Mouse (Mus musculus): ENCODE measurements around the gene Stk11.

Gene Stk11

DNA sequence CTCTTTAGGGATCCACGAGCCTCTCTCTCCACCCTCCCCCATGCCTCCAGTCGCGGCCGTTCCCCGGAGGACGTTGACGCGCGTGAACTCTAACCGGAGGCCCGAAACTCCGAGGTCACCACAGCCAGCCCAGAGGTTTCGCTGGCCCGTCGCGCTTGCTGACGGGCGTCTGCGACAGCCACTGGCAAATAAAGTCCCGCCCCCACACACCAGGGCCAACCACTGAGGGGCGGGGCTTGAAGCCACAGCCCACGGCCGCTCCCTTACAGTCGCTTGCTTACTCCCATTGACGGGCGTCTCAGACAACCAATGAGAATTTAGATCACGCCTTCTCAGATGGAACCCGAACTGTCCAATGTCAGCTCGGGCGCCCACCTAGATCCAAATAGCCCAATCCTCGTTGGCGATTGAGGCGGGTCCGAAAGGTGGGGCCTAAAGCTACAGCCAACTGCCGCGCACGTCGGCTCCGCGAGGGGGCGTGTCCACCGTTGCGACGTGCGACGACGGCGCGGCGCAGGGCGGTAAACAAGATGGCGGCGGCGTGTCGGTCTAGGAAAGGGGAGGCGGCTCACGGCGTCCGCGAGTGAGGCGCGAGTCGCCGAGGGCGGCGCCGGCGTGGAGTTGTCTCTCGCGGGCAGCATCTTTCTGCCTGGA lies at the start of gene Stk11:
Gene Stk11, plus strand, starts transcription at position 514 of the 654 bp plus-strand sequence.
- peak; percentile 99 to 100 for DNase-seq (ENCODE audit: low spot score in 2 of 2)

DNA sequence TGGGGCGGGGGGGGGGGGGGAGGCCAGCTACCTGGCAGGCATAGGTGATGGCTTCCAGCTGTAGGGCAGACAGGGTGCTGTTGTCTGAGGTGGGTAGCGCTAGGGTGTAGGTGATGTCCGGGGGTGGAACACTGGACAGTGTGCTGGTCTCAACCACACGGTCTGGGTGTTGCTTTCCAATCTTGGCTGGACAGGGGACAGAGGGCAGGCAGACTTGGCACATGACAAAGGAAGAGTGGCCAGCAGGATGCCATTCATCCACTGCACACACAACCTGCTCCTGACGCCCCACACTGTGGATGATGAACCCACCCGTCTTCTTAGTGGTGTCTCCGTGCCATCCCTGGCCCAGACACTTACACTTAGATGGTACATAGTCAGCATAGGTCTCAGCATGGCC lies 46.4 kb upstream of the Stk11 start:
- no peak for DNase-seq (ENCODE audit: low spot score in 2 of 2)

DNA sequence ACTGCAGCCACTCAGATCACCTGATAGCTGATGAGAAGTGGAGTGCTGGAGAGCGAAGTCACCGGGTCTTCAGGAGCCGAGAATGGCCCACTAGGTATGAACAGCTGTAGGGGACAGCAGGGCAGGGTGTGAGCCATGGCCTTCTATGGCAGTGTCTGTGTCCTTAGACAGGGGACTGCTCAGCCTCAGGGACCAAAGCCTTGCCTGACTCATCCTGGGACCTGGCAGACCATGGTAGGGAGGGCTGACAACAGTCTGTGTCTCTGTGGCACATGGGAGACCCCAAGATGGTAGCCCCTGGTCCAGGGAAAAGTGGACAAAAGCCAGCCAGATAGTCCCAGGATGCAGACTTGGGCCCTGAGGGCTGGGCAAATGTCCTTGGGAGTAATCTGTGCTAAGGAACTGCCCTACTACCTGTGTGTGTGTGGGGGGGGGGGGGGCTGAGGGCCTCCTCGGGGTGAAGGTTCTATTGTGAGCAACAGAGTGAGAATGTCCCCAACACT lies 45.6 kb upstream of the Stk11 start:
- no peak for DNase-seq (ENCODE audit: low spot score in 2 of 2)

DNA sequence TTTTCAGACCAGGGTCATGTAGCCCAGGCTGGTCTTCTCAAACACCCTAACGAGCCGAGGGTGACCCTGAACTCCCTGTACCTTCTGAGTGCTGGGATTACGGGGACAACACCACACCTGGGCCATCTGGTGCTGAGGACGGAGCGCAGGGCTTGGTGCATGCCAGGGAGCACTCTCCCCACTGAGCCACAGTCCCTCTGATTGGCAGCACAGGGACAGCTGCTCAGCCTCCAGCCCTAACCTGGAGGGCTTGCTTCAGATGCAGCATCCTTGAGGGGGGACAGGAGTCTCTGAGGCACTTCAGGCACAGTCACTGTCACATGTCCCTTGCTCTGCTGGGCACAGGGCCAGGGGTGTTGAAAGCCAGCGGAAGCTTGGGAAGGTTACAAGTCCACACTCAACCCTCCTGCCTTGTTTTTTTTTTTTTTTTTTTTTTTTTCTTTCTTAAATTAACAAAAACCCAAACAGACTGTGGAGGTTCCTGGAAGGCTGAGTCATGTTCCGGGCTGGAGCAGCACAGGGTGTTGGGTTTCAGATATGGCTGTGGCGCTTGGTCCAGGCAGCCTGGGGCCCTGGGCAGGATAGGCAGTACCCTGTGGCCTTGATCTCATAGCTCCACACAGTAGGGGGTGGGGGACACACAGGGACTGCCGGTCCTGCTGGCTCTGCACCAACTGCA lies 44.6 kb upstream of the Stk11 start:
- DNase-seq (ENCODE audit: low spot score in 2 of 2), result peak; percentile 74 to 75

DNA sequence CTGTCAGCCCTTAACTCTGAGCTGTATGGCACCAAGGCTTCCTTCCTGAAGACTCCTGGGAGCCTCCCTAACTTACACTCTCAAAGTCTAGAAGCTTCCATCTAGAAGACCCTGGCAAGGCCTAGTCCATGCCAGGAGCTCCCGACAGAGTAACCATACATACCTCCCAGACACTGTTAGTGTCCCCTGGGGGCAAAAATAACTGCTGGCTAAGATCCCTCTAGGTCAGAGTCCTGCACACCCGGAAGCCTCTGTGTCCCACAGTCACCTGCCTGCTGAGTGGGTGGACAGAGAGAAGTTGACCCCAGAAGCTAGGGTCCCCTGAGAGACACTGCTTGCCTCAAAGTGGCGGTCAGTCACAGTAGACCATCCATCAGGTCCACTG lies 44.1 kb upstream of the Stk11 start:
- no peak for DNase-seq (ENCODE audit: low spot score in 2 of 2)

DNA sequence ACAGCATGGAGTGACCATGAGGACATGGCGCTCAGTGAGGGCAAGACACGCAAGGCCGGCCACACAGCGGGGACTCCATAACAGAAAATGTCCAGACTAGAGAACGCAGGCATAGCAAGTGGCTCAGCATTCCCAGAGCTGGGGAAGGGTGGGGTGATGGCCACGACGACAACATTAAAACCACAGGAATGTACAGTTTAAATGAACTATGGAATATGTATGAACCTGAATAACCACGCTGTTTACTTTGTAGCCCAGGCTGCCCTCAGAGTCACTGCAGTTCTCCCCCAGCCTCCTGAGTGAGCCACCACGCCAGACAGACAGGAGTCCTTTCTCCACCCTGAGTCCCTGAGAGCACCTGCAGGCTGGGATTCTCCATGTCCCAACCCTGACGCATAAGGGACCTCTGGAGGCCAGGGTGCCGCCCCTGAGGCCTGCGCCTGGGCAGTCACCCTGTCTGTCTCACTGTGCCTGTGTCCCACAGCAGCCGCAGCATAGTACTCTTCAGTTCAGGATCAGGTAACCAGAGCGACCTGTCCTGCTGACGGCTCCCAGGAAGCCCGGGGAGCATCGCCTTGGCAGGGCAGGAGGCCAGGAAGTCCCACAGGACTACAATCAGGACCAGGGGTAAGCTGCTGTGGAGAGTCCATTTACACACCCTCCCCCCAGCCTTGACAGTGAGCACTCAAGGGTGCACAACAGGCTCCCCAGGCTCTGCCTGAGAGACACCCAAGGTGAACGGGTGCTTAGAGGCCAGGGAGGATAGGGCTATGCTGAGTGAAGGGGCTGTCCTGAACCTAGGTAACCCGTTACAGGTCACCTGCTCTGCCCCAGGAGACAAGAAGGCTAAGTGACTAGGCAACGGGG lies 42.7 kb upstream of the Stk11 start:
- DNase-seq (ENCODE audit: low spot score in 2 of 2), result no peak

DNA sequence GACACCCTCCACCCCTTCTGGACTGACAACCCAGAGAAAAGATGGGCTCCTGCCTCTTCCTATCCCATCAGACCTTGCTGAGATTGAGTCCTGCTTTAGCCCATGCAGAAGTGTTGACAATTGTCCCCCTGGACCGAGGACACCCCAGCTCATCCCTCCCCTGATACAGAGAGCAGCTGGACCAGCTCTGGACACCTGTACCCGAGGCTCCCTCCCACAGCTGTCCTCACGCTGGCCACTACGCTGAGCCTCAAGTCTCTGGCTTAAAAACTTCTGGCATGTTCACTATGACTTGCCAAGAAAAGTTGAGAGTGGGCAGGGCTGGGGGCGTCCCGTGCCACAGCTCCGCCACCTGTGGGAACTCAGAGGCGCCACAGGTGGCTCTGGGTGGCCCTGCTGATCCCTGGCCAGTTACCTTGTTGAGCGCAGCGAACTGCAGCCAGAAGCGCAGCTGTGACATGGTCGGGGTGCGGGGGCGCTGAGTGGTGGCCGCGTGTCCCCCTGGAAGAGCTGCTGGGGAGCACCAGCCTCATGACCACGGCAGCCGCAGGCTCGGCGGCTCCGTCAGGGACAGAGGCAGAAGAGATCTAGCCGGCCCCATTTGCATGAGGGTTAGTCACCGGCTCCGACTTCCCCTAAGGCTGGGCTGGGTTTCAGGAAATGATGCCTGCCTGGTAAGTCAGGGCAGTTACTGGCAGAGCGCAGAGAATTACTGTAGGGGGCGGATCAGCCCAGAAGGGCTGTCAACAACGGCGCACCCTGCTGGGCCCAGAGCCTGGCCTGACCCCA lies 40.6 kb upstream of the Stk11 start:
- DNase-seq (ENCODE audit: low spot score in 2 of 2), result peak; percentile 70 to 77

DNA sequence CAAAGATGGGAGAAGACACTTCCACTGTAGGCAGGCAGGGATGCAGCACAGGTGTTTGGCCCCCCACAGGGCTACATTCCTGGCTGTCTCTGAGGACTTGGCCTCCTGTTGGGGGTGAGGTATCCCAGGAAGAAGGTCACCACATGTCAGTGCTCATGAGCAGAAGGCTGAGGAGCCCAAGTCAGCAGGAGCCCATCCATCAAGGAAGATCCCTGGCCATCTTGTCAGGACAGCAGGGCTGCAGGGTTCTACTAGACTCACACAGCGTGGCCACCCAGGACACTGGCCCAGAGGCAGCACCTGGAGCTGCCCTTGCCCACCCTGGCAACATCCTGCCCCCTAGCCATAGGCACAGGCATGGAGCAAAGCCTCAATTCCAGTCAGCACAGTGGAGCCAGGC lies 39.7 kb upstream of the Stk11 start:
- no peak for DNase-seq (ENCODE audit: low spot score in 2 of 2)

DNA sequence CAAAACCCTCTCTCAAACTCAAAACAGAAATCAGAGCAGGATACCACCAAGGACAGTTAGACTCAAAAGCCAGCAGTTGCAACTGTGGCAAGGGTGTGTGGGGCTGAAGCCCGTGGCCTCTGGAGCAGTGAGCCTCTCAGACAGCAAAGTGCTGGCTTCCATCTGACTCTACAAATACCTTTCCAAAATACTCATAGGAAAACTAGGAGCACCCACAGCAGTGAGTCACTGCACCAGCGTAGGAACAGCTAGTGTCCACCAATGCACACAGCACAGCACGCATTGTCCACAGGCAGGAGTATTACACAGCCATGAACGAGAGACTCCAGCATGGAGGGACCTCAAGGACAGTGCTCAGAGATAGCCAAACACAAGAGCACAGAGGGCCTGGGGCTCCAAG lies 39.2 kb upstream of the Stk11 start:
- no peak for DNase-seq (ENCODE audit: low spot score in 2 of 2)

DNA sequence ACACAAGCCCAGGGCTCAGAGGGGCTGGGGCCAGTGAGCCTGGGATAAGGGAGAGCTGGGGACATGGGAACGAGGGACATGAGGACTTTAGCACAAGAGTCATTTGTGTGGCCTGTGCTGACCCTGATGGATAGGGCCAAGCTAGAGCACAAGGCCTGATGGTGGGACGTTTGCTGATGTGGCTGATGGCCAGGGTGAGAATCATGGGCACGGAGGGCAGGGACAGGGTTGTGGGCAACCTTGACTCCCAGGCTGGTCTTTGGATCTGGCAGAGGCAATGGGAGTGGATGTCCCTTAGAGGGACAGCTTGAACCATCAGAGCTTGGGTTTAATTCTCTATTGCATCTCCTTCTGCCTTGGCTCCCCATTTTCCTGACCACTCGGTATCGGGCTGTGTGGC lies 38.3 kb upstream of the Stk11 start:
- no peak for DNase-seq (ENCODE audit: low spot score in 2 of 2)

DNA sequence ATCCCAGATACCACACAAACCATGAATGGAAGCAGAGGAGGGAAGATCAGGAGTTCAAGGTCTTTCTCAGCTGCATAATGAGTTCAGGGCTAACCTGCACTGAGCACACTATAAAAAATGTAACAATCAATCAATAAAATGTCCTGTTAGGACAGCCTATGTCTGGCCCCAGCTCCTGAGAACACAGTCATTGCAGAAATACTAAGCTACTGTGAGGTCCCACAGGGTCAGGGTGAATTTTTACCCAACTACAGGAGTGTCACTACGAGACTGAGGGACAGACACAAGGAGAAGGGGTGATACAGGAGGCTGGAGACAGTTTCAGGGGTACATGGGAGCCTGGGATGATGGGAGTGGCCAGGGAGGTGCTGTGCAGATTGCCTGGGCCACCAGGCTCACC lies 37.2 kb upstream of the Stk11 start:
- DNase-seq (ENCODE audit: low spot score in 2 of 2), result no peak

DNA sequence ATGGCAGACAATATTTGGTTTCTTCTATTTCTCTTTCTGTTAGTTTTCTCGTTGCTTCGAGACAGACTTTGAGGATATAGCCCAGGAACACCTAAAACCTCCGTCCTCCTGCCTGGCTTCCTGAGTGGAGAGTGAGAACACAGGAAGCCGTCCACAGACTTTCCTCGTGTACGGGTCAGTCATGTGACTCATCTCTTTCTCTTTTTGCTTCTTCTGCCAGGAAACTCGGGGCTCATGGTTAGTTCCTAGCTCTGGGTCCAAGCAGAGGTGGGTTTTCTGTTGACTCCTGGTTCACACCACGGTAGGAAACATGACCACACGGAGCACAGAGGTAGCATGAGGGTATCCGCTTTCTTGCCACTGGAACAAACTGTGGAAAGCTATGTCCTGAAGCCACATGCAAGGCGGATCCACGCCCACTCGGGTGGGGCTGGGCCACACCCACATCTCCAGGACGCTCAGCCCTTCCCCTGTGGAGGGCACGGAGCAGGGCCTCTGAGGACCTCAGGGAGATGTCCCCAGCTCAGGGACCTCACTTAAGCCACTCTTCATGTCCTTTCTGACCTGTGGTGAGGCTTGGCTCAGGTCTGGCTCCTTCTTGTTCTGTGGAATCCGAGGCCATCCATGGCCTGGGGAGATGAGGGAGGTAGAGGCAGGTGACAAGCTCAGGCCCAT lies 35.1 kb upstream of the Stk11 start:
- no peak for DNase-seq (ENCODE audit: low spot score in 2 of 2)

DNA sequence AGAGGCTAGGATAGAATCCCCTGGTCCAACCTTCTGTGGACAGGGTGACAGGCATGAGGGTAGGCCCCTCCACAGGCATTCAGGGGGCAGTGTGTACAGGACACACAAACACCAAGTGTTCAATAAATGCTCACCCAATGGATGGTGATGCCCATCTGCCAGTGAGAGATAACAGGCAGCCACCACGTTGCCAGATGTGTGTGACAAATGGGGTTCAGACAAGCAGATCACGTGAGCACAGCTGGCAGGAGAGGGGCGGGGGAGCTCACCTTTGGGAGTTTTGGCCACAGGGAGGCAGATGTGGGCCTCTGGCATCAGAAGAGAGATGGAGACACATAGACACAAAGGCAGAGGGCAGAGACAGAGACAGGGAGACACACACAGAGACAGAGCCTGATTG lies 34.5 kb upstream of the Stk11 start:
- DNase-seq (ENCODE audit: low spot score in 2 of 2), result no peak

DNA sequence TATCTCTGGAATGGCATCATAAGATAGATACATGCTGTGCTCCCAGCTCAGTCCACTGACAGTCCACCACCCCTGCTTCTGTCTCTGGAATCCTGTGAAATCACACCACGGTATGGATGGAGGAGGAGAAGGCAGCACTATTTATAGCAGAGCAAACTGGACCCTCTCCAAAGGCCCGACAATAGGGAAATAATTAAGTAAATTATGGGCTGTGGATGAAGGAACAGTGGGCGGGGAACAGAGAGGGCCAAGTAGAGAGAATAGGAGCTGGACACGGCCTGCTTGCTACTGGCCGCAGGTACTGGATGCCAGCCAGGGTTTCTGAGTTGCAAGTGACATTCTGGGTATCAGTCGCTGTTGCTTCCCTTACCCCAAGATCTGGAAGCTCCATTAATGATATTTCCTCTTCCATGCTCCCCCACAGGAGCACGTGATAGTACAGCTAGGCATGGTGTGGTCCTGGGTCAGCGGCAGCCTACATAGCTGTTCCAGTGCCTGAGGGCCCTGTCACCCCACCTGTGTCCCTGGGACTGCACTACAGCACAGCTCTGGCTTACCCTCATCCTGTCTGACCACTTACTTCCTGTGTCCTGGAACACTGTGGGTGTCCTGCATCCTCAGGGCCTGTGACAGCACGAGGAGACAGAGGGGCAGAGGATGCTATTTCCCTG lies 30.7 kb upstream of the Stk11 start:
- DNase-seq (ENCODE audit: low spot score in 2 of 2), result no peak

DNA sequence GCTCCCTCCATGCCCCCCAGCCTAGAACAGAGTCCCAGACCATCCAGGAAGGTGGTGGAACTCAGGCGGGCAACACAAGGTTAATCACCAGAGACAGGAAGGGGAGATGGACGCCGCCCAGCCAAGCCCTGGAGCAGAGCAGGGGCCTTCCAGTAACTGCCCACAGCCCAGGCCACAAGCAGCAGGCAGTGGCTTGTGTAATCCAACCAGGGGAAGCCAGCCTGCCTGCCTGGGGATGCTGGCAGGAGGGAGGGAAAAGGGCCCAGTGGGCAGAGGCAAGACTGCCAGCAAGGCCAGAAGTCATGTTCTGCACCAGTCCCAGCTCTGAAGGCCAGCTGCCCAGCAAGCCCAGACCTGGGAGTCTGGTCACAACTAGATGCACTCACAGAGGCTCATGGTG lies 28.8 kb upstream of the Stk11 start:
- DNase-seq (ENCODE audit: low spot score in 2 of 2), result no peak

DNA sequence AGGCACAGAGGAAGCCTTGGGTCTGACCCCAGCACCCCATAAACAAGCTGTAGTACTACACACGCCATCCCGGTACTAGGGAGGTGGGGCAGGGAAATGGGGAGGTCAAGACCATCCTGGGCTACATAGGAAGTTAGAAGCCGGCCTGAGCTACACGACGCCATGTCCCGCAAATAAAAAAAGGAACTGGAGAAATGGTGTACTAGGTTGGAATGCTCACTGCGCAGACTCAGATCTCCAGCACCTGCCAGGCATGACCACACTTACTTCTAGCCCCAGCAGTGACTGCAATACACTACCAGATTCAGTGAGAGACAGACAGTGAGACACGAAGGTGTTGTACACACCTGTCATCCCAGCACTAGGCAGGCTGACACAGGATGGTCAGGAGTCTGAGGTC lies 28.1 kb upstream of the Stk11 start:
- no peak for DNase-seq (ENCODE audit: low spot score in 2 of 2)

DNA sequence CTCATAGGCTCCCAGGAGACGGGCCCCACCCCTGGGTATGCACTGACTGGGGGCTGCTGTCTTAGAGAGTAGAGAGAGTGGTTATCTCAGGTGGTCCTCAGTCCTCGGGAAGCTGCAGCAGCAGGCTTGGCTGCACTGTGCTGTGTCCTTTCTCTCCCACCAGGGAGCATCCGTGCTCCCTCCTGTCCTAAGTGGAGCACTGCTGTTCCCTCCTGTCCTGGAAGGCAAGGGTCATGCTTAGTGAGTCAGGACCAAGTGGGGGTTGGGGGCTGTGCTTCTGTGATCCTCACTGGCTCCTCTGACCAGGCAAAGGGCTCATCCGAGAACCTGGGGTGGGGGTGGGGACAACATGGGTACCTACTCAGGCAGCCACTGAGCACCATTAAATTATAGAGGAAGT lies 26.5 kb upstream of the Stk11 start:
- DNase-seq (ENCODE audit: low spot score in 2 of 2), result no peak

DNA sequence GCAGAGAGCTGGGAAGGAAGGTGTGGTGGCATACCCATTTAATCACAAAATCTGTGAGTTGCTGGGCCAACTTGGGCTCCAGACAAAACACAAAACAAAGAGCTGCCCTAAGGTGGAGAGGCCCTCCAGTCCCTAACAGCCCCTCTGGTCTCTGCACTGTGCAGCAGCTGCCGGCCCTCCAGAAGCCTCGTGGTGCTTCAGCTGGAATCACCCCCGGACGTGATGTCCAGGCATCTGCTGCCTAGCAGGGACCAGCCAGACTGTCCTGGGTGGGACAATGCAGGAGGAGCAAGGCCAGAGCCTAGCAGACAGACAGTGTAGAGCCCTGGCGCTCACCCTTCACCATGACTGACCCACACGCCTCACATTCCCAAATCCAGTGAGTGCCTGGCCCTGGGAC lies 24.1 kb upstream of the Stk11 start:
- DNase-seq (ENCODE audit: low spot score in 2 of 2), result no peak

DNA sequence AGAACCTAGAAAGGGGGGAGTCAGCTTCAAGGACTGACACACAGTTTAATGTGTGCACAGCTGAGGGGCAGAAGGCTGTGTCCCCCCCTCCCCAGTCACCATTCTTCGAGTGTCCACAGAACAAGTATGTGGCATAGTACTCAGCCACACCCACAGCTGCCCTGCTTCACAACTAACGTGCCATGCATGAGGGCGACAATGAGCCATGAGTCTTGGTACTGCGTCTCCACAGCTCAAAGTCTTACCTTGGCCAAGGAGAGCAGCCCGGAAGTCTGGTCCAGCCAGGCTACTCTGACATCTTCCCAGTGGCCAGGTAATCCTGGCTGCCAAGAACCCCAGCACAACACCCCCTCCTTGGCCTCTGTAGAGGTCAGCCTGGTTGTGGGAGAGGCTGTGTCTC lies 22.9 kb upstream of the Stk11 start:
- no peak for DNase-seq (ENCODE audit: low spot score in 2 of 2)

DNA sequence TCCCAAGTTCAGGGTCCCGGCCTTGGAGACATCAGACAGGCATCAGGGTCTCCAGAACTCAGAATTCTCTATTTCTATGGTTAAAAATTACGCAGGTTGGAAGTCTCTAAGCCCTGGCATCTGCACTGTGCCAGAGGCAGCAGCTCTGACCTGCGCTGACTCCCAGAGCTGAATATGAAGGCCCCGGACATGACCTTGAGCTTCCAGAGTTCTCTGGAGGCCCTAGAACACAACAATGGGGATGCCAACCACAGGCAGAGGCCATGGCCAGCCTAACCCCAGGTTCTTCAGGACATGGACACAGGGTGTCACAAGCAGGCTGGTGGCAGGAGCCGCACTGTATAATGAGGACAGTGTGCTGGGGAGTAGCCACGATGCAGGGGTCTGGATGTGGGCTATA lies 21.5 kb upstream of the Stk11 start:
- no peak for DNase-seq (ENCODE audit: low spot score in 2 of 2)

DNA sequence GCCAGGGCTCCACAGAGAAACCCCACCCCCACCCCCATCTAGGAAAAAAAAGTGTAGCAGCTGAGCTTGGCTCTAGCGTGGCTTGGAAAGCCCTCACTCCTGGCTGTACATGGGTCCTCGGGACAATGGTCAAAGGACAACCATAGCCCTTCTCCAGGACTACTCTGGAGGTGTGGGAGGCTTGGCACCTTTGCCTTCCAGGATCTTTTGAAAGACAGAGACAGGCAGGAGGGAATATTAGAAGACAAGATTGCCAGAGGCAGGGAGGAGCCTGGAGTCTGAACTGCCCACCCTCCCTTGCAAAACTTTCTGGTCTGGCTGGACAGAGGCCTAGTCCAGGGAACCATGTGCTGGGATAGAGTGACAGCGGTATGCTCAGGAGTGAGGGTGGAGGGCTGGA lies 20.9 kb upstream of the Stk11 start:
- DNase-seq (ENCODE audit: low spot score in 2 of 2), result no peak

Measured in urinary bladder, postnatal 4 days (tissue).